Mouse (Mus musculus): ENCODE measurements around the gene Gjd3.

DNA sequence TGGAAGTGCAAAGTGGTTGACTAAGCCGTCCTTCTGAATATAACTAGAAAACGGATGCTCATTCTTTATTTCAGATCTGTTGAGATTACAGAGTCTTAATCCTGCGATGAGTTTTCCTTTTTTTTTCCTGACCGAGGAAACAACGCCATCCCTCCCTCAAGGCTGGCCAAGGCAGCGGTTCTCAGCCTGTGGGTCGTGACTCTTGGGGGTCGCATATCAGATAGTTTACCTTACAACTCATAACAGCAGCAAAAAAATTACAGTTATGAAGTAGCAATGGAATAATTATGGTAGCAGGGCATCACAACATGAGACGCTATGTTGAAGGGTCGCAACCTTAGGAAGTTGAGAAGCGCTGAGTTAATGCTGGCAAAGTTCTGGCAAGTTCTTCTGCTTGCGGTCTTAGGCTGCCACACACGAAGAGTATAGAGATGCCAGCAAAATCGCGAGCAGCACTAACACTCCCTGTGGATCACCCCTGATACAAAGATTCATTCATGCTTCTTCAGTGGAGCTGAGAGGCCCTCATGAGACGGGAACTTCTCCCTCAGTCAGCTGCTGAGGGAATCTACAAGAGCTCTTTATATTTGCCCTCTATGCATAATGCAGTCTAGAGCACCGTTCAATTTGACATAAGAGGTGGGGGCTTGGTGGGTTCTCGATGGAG, 41.8 kb upstream of the Gjd3 start:
- no peak for TF ChIP-seq CTCF (IDR thresholded peaks at IDR 0.05; ENCODE audit: borderline replicate concordance, insufficient read depth, low read length)
- no peak for TF ChIP-seq POLR2A (IDR thresholded peaks at IDR 0.05; ENCODE audit: low read depth, low read length)

Data from embryonic fibroblast, embryonic 13.5 days (primary cell).